Mouse (Mus musculus) spleen, postnatal 10 days (tissue): ENCODE results near the gene Pdcd10.

Source experiments
- DNase-seq, 2 experiments: peaks; one replicate each; pipeline ENCODE4 v3.0.0; 2021 to 2022; ENCODE audit warnings: low spot score in 2 of 2

Pdcd10 gene

DNA sequence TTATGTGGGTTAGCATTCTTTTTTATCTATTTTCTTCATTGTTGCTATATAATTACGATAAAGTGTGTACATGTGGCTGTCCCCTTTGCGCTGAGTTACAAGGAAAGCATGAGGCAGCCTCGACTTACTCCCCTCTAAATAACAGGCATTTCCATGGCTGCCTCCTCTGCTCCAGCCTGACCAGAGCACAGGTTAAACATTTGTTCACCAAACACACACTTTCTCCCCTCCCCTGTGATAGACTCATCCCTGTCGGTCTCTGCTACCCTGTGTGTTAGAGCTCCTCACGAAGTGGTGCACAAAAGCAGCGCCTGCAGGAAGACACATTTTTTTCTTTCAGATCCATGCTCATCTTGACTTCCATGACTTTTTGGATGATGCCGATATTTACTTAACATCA is 82.0 kb downstream of the Pdcd10 start:
- DNase-seq: no peak

DNA sequence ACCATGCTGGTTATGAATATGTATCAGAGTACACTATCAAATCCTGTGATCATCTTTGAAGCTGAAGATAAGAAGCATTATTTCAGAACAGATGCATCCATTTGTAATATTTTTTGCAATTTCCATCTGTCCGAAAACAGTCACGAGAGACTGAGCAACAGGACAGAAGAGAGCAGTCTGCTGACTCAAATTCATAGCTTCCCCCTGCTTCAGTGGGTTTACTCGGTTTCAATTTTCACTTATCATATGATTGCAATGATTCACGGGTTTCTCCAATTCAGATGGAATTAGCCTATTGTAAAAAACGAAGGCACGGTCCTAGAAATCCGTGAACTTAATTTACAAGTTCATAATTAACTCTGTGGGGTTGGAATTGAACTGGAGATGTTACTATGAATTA is 88.5 kb downstream of the Pdcd10 start:
- DNase-seq: no peak
